Mouse (Mus musculus): ENCODE data around the gene Nebl.

Gene Nebl

DNA sequence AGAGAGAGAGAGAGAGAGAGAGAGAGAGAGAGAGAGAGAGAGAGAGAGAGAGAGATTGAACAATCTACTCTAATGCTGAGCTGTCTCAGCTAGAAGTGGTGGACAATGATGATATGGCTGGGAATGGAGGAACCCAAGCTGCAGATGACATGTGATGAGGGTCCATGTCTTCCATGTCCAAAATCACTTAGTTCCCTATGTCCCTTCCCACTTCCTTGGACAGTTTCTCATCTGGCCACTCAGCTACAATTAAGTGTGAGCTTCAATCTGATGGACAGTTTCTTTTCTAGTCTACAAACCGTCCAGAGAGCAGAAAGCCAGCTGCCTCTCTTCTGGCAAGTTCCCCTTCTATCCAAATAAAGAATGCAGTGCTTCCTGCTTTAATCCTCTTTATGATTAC is 221.3 kb downstream of the Nebl start:
- DNase-seq: no peak

GRCm38 (mm10) chr2:17507362-17507761 is 223.9 kb downstream of the Nebl start:
- no peak for DNase-seq

- DNase-seq: no peak
These were observed 227.0 kb downstream of the Nebl start for GRCm38 (mm10) chr2:17504115-17504774.

DNA sequence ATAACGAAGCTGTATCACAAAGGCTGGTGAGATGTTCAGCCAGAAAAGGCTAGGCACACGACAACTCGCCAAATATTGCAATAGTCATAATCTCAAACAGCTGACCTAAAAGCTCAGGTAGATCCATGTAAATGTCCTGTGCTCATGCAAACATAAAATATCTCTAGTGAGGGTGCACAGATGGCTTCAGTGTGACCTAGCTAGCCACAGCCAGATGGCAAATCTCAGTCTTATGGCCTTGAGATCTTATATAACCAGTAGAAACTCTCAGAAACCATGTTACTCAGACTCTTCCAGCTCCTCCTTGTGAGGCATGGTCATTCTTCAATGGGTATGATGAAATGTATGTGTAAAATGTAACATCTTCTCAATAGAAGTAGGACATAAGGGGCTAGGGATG is 230.2 kb downstream of the Nebl start:
- DNase-seq: no peak

DNA sequence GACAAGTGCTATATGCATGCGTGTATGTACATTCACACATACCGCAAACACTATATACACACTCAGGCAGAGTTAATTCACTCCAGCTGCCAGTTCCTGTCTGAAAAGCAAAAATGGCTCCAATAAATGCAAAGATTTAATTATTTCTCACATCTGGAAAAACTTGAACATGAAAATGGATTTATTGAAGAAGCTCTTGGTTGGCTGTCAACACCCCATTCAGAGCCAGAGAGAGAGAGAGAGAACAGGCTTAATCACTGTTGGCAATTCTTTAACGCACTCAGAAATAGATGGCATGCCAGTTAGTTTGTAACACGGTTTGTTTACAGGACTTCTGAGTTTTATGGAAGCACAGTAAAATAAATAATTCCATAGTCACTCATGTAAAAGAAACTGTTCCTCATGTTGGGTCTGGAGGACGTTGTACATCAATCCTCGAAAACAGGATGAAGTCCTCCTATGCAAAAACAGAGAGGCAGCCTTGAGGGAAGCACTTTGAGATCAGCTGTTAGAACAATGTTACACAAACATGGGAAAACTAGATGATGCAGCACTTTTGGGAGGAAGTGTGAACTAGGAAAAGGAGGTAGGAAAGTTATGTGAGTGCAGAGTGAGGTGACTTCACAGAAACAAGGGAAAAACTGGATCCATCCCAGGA is 265.6 kb downstream of the Nebl start:
- DNase-seq: no peak

- no peak for DNase-seq
These were observed 270.8 kb downstream of the Nebl start for GRCm38 (mm10) chr2:17460434-17460833.

GRCm38 (mm10) chr2:17453676-17454075 is 277.6 kb downstream of the Nebl start:
- DNase-seq: no peak

DNA sequence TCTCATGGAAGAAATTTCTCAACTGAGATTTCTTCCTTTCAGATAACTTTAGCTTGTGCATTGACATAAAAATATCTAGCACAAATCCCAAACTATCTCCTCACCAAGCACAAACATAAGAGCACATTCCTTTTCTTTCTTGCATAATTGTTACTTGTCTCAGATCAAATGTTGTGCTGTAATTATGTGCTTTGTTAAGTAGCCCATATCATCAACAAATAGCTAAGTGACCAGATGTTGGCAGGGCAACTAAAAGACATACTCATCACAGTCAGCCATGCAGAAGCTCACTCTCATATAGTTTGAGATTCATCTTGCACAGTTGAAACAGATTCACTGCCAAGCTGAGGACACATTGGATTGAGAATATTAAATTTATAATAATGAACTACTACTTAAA is 282.9 kb downstream of the Nebl start:
- DNase-seq: no peak

GRCm38 (mm10) chr2:17443581-17443980 is 287.7 kb downstream of the Nebl start:
- no peak for DNase-seq

- DNase-seq: no peak
These were observed 292.9 kb downstream of the Nebl start for GRCm38 (mm10) chr2:17438317-17438716.

- DNase-seq: no peak
These were observed 294.4 kb downstream of the Nebl start for GRCm38 (mm10) chr2:17436739-17437440.

DNA sequence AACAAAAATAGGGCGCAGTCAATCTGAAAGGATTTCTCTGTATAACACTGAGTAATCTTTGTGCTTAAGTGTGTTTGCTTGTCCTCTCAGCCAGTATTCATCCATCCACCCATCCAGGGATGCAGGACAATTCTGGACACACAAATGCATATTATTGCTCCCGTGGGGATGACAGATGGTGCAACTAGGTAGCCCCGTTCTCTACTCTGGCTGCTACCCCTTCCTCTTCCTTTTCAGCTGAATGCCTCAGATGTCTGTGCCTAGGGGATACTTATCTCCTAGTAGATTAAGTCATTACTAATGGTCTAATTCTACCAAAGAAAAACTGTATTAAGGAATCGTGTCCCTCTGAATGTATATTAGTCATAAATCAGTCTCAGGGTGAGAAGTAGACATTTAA is 296.0 kb downstream of the Nebl start:
- DNase-seq: no peak

DNA sequence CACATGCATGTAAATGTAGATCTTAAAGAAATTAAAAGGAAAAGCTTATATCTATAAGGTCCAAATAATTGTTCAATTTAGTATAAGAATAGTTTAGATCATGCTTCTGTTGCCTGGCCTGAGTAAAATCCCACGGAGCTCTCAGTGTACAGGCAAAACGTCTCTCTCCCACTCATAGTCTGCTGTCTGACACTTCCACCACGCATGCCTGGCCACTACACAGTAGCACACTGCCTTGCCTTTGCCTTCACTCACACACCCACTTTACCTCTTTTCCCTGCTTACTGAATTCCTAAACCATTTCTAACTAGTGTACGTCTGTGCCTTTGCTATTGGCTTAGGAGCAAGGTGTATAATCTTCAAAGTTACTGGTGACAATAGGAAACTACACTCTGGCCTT is 302.2 kb downstream of the Nebl start:
- no peak for DNase-seq

GRCm38 (mm10) chr2:17428156-17428555 is 303.1 kb downstream of the Nebl start:
- no peak for DNase-seq

GRCm38 (mm10) chr2:17422967-17423366 is 308.3 kb downstream of the Nebl start:
- DNase-seq: peak; percentile 22

DNA sequence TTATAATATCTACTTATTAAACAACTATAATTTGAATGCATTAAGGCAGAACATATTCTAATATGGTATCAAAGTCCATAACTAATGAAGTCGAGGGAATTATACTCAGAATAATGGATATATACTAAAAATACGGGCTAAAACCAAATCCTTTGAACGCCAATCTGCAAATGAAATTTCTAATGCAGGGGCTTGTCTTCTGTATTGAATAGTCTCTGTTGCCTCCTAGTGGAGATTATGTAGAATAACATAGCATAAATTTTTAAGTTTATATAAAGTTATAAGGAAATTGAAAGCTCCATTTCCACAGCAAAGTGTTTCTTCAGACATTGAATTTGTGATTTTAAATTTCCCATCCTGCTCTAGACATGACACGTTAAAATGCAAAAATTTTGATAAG is 315.9 kb downstream of the Nebl start:
- no peak for DNase-seq

DNA sequence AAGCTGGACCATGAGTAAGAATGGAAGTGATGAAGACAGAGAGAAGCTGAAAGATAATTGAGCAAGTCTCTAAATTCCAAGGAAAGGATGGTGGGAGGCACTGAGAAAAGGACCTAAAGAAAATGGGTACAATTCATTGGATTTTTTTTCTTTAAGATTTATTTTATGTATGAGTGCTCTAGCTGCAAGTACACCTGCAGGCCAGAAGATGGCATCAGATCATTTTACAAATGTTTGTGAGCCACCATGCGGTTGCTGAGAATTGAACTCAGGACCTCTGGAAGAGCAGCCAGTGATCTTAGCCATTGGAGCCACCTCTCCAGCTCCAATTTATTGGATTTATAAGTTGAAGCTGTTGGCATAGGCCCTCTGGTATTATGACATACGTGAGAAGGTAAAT is 316.9 kb downstream of the Nebl start:
- no peak for DNase-seq

GRCm38 (mm10) chr2:17413496-17414268 is 317.6 kb downstream of the Nebl start:
- DNase-seq: no peak

- no peak for DNase-seq
These were observed 322.0 kb downstream of the Nebl start for GRCm38 (mm10) chr2:17409276-17409675.

DNA sequence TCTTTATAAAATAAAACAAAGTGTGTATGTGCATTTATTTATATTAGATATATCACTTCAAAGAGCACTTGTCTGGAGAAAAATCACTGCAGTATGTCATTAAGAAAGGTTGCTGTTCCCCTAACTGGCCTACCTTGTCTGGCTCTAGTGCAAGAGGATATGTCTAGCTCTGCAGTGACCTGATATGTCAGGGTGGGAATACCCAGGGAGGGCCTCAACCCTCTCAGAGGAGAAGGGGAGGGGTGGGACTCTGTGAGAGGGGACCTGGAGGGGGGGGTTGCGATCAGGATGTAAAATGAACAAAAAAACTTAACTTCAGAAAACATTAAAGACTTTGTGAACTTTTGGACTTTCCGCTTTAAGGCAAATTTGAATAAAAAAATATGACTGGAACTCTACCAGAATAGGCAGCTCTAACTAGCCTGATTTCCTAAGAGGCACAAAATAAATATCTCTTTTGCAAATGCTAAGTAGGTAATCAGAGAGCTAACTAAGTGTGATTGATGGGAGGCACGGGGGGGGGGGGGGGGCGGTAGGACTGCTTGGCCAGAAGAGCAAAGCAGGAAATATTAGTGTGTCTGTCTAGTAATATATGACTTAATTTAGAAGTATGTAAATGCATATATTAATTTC is 325.2 kb downstream of the Nebl start:
- no peak for DNase-seq

- DNase-seq: no peak
These were observed 328.8 kb downstream of the Nebl start for GRCm38 (mm10) chr2:17402511-17402910.

DNA sequence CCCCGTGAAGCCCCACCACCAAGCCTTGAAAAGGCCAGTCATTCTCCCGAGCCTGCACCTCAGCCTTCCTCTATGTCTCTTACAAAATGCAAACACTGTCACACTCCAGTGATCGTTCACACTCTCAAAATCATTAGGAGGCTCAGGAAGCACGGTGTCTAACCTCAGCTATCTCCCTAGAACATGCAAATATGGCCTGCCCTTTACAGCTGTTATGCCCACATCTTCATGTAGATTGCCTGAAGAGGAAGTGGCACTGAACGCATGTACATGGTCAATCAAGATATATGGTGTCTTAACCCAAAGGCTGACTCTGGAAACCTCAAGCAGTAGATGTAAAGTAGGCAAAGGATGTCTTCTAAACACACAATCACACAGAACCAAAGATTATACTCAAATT is 335.0 kb downstream of the Nebl start:
- DNase-seq: no peak

- DNase-seq: no peak
These were observed 339.9 kb downstream of the Nebl start for GRCm38 (mm10) chr2:17391389-17391788.
